Mouse (Mus musculus) kidney, adult 9 months (tissue): ENCODE measurements around the gene Plb1.
A peak's percentile ranks its signal among the peaks of the same experiment; 100 is the strongest.

Experiments used
- DNase-seq: peaks from one replicate; pipeline ENCODE4 v3.0.0; 2022

Gene Plb1

GRCm38 (mm10) chr5:32336092-32336491 is 103.6 kb downstream of the Plb1 start:
- DNase-seq = no peak

GRCm38 (mm10) chr5:32337336-32337735 is 104.8 kb downstream of the Plb1 start:
- no peak for DNase-seq

GRCm38 (mm10) chr5:32338339-32338738 is 105.8 kb downstream of the Plb1 start:
- DNase-seq = no peak

GRCm38 (mm10) chr5:32338766-32339165 is 106.3 kb downstream of the Plb1 start:
- no peak for DNase-seq

- DNase-seq = no peak
Measured at GRCm38 (mm10) chr5:32340246-32340645, 107.7 kb downstream of the Plb1 start.

GRCm38 (mm10) chr5:32342711-32343285 is 110.3 kb downstream of the Plb1 start:
- no peak for DNase-seq

GRCm38 (mm10) chr5:32346025-32346912 is 113.8 kb downstream of the Plb1 start:
- DNase-seq = peak; percentile 51

GRCm38 (mm10) chr5:32349718-32350117 is 117.2 kb downstream of the Plb1 start:
- DNase-seq = peak; percentile 36

- no peak for DNase-seq
Measured at GRCm38 (mm10) chr5:32350551-32351256, 118.2 kb downstream of the Plb1 start.

GRCm38 (mm10) chr5:32351721-32352465 is 119.4 kb downstream of the Plb1 start:
- DNase-seq = no peak

- no peak for DNase-seq
Measured at GRCm38 (mm10) chr5:32352845-32353244, 120.3 kb downstream of the Plb1 start.

- DNase-seq = no peak
Measured at GRCm38 (mm10) chr5:32353280-32353679, 120.8 kb downstream of the Plb1 start.

- no peak for DNase-seq
Measured at GRCm38 (mm10) chr5:32360511-32360910, 128.0 kb downstream of the Plb1 start.

GRCm38 (mm10) chr5:32361441-32362235 is 129.1 kb downstream of the Plb1 start:
- no peak for DNase-seq

GRCm38 (mm10) chr5:32369391-32369790 is 136.9 kb downstream of the Plb1 start:
- DNase-seq = no peak

GRCm38 (mm10) chr5:32371239-32371638 is 138.7 kb downstream of the Plb1 start:
- DNase-seq = no peak

GRCm38 (mm10) chr5:32378546-32378945 is 146.0 kb downstream of the Plb1 start:
- DNase-seq = no peak

GRCm38 (mm10) chr5:32388656-32389055 is 156.1 kb downstream of the Plb1 start:
- no peak for DNase-seq

GRCm38 (mm10) chr5:32390295-32390694 is 157.8 kb downstream of the Plb1 start:
- no peak for DNase-seq

GRCm38 (mm10) chr5:32392281-32392680 is 159.8 kb downstream of the Plb1 start:
- peak; percentile 47 for DNase-seq

- no peak for DNase-seq
Measured at GRCm38 (mm10) chr5:32394586-32394985, 162.1 kb downstream of the Plb1 start.
